Mouse (Mus musculus) olfactory bulb, adult 2 months (tissue): Measurements from ENCODE around the gene Ssxa1.

ENCODE experiments used
- CTCF ChIP-seq: fragments of 200-500 bp; IDR thresholded peaks from 2 replicates; pipeline ENCODE4 v1.5.1; 2012; ENCODE audit warnings: low read depth, mild to moderate bottlenecking, low read length, moderate library complexity; ENCODE audit not compliant: insufficient read depth
- POLR2A ChIP-seq: fragments of 200-500 bp; IDR thresholded peaks from 2 replicates; pipeline ENCODE4 v1.6.1; 2012; ENCODE audit warnings: mild to moderate bottlenecking, low read depth, low read length, moderate library complexity; ENCODE audit not compliant: insufficient read depth

GRCm38 (mm10) chrX:21089867-21090239, 25.8 kb upstream of the Ssxa1 start:
- TF ChIP-seq CTCF (no peak), POLR2A (no peak)
